In genomic region chr1:180274725-180275308, GRCm38 (mm10) we compare ENCODE assay signal across 11 mouse cellular contexts. TPM values are rescaled to one million over a fixed set of nuclear protein-coding genes. Genes with fewer than 3 reads are reported as not detected.
DNase-seq lines count a peak whose midpoint lies in the region; ATAC-seq and TF ChIP-seq lines count a peak whose summit lies in the region.
"Had no signal": no experiment of that assay in that cellular context is flagged by ENCODE, and none has a peak within 500 bp of the region (broad histone marks: within the 10 kb centered on the region; RNA-seq: fewer than 3 reads in every experiment).

No protein-coding gene starts in this region.

- no peak overlapping the region for H3K4me2 ChIP-seq in lung, postnatal 0 days (replicated peaks; ENCODE audit: low read depth, low read length)
- no peak overlapping the region for H3K4me2 ChIP-seq in stomach, postnatal 0 days (replicated peaks; ENCODE audit: low read depth)
- H3K4me2 ChIP-seq: midbrain, embryonic 12.5 days had no signal

- peak; percentile 81 for ATAC-seq in lung, postnatal 0 days
- ATAC-seq in stomach, postnatal 0 days (ENCODE audit: low FRiP score, low TSS enrichment): peak; percentile 83

- 32% methylated on average over 10 of the region's 10 CpGs for WGBS in lung, postnatal 0 days
- 51% methylated on average over 10 of the region's 10 CpGs for WGBS in lung, adult 2 months
- WGBS in stomach, postnatal 0 days: 41% methylated on average over 10 of the region's 10 CpGs
- 90% methylated on average over 10 of the region's 10 CpGs for WGBS in midbrain, embryonic 10.5 days

- peak; percentile 81 for TF ChIP-seq EP300 in lung, postnatal 0 days (IDR thresholded peaks at IDR 0.05)
- TF ChIP-seq EP300 in stomach, postnatal 0 days (optimal IDR thresholded peaks at IDR 0.05): no peak

- no peaks in the 10 kb centered on the region for H3K36me3 ChIP-seq in lung, postnatal 0 days (ENCODE audit: insufficient read depth, low read length)
- no peaks in the 10 kb centered on the region for H3K36me3 ChIP-seq in stomach, postnatal 0 days (ENCODE audit: control insufficient read depth, insufficient read depth, low read length)
- H3K36me3 ChIP-seq in midbrain, embryonic 10.5 days: no peaks in the 10 kb centered on the region
- H3K36me3 ChIP-seq: midbrain, embryonic 12.5 days had no signal

- H3K9ac ChIP-seq in lung, postnatal 0 days (replicated peaks; ENCODE audit: low read depth): no peak overlapping the region
- no peak overlapping the region for H3K9ac ChIP-seq in stomach, postnatal 0 days (ENCODE audit: low read length)
- H3K9ac ChIP-seq: midbrain, embryonic 12.5 days had no signal

- intact Hi-C loops in gastrocnemius, postnatal 36 days (cut with DNase I): loop anchor here (5.0 kb wide), 1 partner anchor 57 kb away; the partner anchor contains the start of gene Itpkb

- no peak overlapping the region for H3K4me3 ChIP-seq in lung, postnatal 0 days (ENCODE audit: low read depth, low read length)
- H3K4me3 ChIP-seq in lung, adult 2 months (replicated peaks; ENCODE audit: extremely low read depth, low read depth, low read length): no peak overlapping the region
- H3K4me3 ChIP-seq in stomach, postnatal 0 days (ENCODE audit: low read depth, low read length): no peak overlapping the region
- no peak overlapping the region for H3K4me3 ChIP-seq in midbrain, embryonic 10.5 days
- H3K4me3 ChIP-seq: midbrain, embryonic 12.5 days had no signal

- no peak for TF ChIP-seq CTCF in lung, postnatal 0 days (IDR thresholded peaks at IDR 0.05)
- TF ChIP-seq CTCF in lung, adult 2 months (IDR thresholded peaks at IDR 0.05; ENCODE audit: insufficient read depth, low read length): no peak
- TF ChIP-seq CTCF in stomach, postnatal 0 days (IDR thresholded peaks at IDR 0.05; ENCODE audit: low read depth): no peak

- no peaks in the 10 kb centered on the region for H3K9me3 ChIP-seq in lung, postnatal 0 days (ENCODE audit: low read length)
- H3K9me3 ChIP-seq in stomach, postnatal 0 days (ENCODE audit: control insufficient read depth, low read length): no peaks in the 10 kb centered on the region
- no peaks in the 10 kb centered on the region for H3K9me3 ChIP-seq in midbrain, embryonic 10.5 days (replicated peaks)
- H3K9me3 ChIP-seq: midbrain, embryonic 12.5 days had no signal

- peaks cover 13% of the 10 kb centered on the region; the same call in 1 of the 2 replicates for H3K4me1 ChIP-seq in lung, postnatal 0 days (ENCODE audit: insufficient read depth, low read depth, low read length)
- peaks cover 16% of the 10 kb centered on the region for H3K4me1 ChIP-seq in lung, adult 2 months (ENCODE audit: control insufficient read depth, insufficient read depth, low read length)
- no peaks in the 10 kb centered on the region; the same call in 1 of the 2 replicates for H3K4me1 ChIP-seq in stomach, postnatal 0 days (replicated peaks; ENCODE audit: control insufficient read depth, insufficient read depth)
- no peaks in the 10 kb centered on the region for H3K4me1 ChIP-seq in midbrain, embryonic 10.5 days
- H3K4me1 ChIP-seq: midbrain, embryonic 12.5 days had no signal

- no peak for TF ChIP-seq POLR2A in lung, adult 2 months (IDR thresholded peaks at IDR 0.05; ENCODE audit: borderline replicate concordance, extremely low read depth, low read depth, low read length)

- no peak overlapping the region for H3K27ac ChIP-seq in lung, postnatal 0 days (ENCODE audit: low read length)
- H3K27ac ChIP-seq in stomach, postnatal 0 days (replicated peaks): no peak overlapping the region
- no peak overlapping the region for H3K27ac ChIP-seq in midbrain, embryonic 10.5 days (replicated peaks)
- H3K27ac ChIP-seq: midbrain, embryonic 12.5 days had no signal

- no peaks in the 10 kb centered on the region for H3K27me3 ChIP-seq in lung, postnatal 0 days (replicated peaks; ENCODE audit: insufficient read depth, low read length)
- no peaks in the 10 kb centered on the region for H3K27me3 ChIP-seq in stomach, postnatal 0 days (ENCODE audit: control insufficient read depth, insufficient read depth, low read length)
- H3K27me3 ChIP-seq in midbrain, embryonic 10.5 days (ENCODE audit: low read depth, poor library complexity, severe bottlenecking): no peaks in the 10 kb centered on the region
- H3K27me3 ChIP-seq: midbrain, embryonic 12.5 days had no signal

- DNase-seq in gastrocnemius, postnatal 25 days: peak; percentile 22
- no peak for DNase-seq in gastrocnemius, postnatal 36 days
- DNase-seq in lung, postnatal 0 days (ENCODE audit: low spot score): peak; percentile 81
- no peak for DNase-seq in lung, adult 2 months
- DNase-seq in heart, postnatal 4 days: peak; percentile 44
- DNase-seq in stomach, postnatal 0 days (ENCODE audit: low spot score): peak; percentile 55
- DNase-seq in midbrain, embryonic 10.5 days (ENCODE audit: low spot score): no peak
- DNase-seq in adrenal gland, postnatal 14 days: no peak
- DNase-seq: B cell, adult 2 months; kidney, postnatal 14 days had no signal

RNA-seq across cellular contexts. Expression of gene Psen2, which starts 11.6 kb away (rescaled TPM):
- 1 to 10 TPM; 6.8 to 8.4 TPM for total RNA-seq in gastrocnemius, postnatal 25 days (2021)
- 1 to 10 TPM; 7.9 to 8.0 TPM for total RNA-seq in gastrocnemius, postnatal 36 days (2021)
- 25.1 and 26.4 TPM in 2 replicates for polyA plus RNA-seq in lung, postnatal 0 days (2015; fragmentation: Nextera tagmentation; extraction: Ambion mirVana)
- 70.0 and 74.4 TPM in 2 replicates for polyA plus RNA-seq in lung, adult 2 months (2012; rRNA removed)
- 10 to 100 TPM; 12.5 to 12.7 TPM for total RNA-seq in heart, postnatal 4 days (2021)
- 14.3 and 15.2 TPM in 2 replicates for polyA plus RNA-seq in stomach, postnatal 0 days (2015; fragmentation: Nextera tagmentation; extraction: Ambion mirVana)
- polyA plus RNA-seq in midbrain, embryonic 10.5 days (2016; fragmentation: Nextera tagmentation; extraction: Ambion mirVana): 6.2 and 6.5 TPM in 2 replicates
- total RNA-seq in adrenal gland, postnatal 14 days (2021): 26.6 and 30.4 TPM in 2 replicates

RNA-seq across cellular contexts. Expression of gene Itpkb, which starts 55.5 kb away (rescaled TPM):
- 10 to 100 TPM; 16.0 to 18.0 TPM for total RNA-seq in gastrocnemius, postnatal 25 days (2021)
- total RNA-seq in gastrocnemius, postnatal 36 days (2021): 10 to 100 TPM; 16.0 to 18.2 TPM
- 8.4 and 11.9 TPM in 2 replicates for polyA plus RNA-seq in lung, postnatal 0 days (2015; fragmentation: Nextera tagmentation; extraction: Ambion mirVana)
- 51.3 and 55.6 TPM in 2 replicates for polyA plus RNA-seq in lung, adult 2 months (2012; rRNA removed)
- total RNA-seq in heart, postnatal 4 days (2021): 10 to 100 TPM; 62.2 to 67.2 TPM
- 3.7 and 4.0 TPM in 2 replicates for polyA plus RNA-seq in stomach, postnatal 0 days (2015; fragmentation: Nextera tagmentation; extraction: Ambion mirVana)
- polyA plus RNA-seq in midbrain, embryonic 10.5 days (2016; fragmentation: Nextera tagmentation; extraction: Ambion mirVana): 2.2 and 2.8 TPM in 2 replicates
- total RNA-seq in adrenal gland, postnatal 14 days (2021): 63.9 and 71.4 TPM in 2 replicates

Comparison
In these comparisons a context has a peak if more than half of its experiments do, and no peak if none do; other contexts are left out.
1. DNase-seq: peak in gastrocnemius, postnatal 25 days (single experiment), lung, postnatal 0 days (single experiment), heart, postnatal 4 days (single experiment) and stomach, postnatal 0 days (single experiment); none in gastrocnemius, postnatal 36 days (0 of 2), lung, adult 2 months (single experiment), midbrain, embryonic 10.5 days (single experiment) and adrenal gland, postnatal 14 days (single experiment).